Mouse (Mus musculus) frontal cortex, postnatal 14 days (tissue): ENCODE data around the gene Tmem253.

Source experiments
- DNase-seq, 2 experiments: peaks; one replicate each; pipeline ENCODE4 v3.0.0; 2022; ENCODE audit warnings: low spot score in 2 of 2

The Tmem253 gene

GRCm38 (mm10) chr14:52008321-52009203, 6.9 kb upstream of the Tmem253 start:
- DNase-seq, result peak; percentile 78 to 87

- DNase-seq, result no peak
These were observed 6.1 kb upstream of the Tmem253 start for GRCm38 (mm10) chr14:52009361-52009760.

GRCm38 (mm10) chr14:52009841-52010240, 5.6 kb upstream of the Tmem253 start:
- no peak for DNase-seq

- DNase-seq, result no peak
These were observed 4.9 kb upstream of the Tmem253 start for GRCm38 (mm10) chr14:52010446-52011111.

DNA sequence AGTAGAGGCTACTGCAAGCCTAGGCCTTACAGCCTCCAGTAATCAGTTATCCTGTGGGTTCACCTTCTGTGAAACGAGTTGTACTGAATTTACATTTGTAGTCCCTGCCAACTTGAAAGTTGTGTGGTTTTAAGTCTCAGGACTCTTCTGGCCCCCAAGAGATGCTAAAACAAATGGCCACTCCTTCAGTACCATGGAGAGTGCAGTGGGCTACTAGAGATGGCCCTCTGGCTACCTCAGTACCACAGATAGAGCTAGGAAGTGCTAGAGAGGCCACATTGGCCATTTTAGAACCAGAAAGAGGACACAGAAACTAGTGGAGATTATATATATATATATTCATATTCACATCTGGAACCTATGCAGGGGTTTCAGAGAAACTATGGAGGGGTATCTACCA, 3.8 kb upstream of the Tmem253 start:
- DNase-seq, result no peak

- DNase-seq, result no peak
These were observed 3.4 kb upstream of the Tmem253 start for GRCm38 (mm10) chr14:52012085-52012484.

DNA sequence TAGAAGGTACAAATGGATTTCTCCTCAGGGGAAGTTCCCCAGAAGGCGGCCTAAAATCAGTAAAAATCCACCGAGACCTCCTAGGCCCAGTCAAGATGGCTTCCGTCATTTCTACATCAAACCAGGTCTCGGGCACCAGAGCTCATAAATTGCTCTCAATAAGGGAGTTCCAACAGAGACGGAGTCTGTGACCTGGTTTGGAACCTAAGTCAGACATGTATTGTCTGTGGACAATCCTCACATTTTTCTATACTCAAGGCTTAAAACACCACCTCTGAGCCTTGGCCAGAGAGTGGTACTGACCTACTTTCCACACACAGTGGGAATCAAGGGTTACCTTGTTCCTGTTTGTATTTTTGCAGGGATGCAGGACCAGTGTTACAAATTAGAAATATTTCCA, 2.9 kb upstream of the Tmem253 start:
- no peak for DNase-seq

- no peak for DNase-seq
These were observed 2.3 kb upstream of the Tmem253 start for GRCm38 (mm10) chr14:52013021-52013610.

GRCm38 (mm10) chr14:52013771-52014219, 1.7 kb upstream of the Tmem253 start:
- DNase-seq, result no peak

DNA sequence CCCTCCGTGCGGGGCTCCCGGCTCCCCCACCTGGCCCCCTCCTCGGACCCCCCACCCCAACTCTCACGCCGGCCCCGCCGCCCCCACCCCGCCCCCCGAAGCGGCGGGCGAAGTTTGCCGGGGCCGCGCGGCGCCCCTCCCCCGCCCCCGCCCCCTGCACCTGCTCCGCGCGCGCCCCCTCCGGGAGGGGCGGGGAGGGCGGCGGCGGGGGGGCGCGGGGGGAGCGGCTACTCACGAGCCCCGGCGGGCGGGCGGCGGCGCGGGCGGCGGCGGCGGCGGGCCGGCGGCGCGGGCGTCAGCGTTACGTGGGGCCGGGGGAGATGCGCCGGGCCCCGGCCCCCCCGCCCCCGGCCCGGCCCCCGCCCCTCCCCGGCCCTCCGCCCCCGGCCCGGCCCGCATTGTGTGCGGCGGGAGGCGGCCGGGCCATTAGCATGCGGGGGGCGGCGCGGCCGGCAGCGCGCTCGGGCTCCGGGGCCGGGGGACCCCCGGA, 1.1 kb upstream of the Tmem253 start:
- DNase-seq, result no peak

GRCm38 (mm10) chr14:52014761-52015311, 622 bp upstream of the Tmem253 start:
- no peak for DNase-seq

- DNase-seq, result no peak
These were observed 1.4 kb downstream of the Tmem253 start for GRCm38 (mm10) chr14:52016625-52017405.

- DNase-seq, result no peak
These were observed 2.2 kb downstream of the Tmem253 start for GRCm38 (mm10) chr14:52017662-52018061.

DNA sequence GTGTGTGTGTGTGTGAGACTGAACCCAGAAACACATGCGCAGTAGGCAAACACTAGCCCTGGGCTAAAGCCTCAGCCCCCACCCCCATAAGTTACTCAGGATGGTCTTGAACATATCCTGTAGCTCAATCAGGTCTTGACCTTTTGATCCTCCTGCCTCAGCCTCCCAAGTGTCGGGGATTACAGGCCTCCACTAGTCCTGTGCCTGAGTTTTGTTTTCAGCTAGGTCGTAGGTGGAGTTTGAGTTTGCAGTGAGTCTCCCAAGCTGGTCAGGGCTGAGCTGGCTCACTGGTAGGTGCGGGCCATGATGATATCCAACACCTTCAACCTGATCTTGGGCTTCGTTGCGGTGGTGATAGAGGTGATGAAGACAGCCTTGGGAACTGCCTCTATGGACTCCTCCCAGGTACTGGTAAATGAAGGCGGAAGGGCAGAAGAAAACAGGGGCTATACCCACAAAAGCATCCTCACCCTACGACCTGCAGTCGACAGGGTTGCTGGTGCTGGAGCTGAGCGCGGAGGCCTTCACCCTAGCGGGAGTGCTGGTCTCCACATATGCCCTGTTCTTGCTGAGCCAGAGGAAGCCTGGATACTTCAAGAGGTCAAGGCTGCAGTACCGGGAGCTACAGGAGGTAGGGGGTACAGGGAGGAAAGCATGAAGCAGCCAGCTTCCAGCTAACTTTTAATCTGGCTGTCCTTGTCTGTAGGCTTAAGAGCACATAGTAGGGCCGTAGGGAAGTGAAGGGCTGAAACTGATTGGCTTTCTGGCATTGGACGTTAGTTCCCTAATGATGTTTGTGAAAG, 3.0 kb downstream of the Tmem253 start:
- no peak for DNase-seq

DNA sequence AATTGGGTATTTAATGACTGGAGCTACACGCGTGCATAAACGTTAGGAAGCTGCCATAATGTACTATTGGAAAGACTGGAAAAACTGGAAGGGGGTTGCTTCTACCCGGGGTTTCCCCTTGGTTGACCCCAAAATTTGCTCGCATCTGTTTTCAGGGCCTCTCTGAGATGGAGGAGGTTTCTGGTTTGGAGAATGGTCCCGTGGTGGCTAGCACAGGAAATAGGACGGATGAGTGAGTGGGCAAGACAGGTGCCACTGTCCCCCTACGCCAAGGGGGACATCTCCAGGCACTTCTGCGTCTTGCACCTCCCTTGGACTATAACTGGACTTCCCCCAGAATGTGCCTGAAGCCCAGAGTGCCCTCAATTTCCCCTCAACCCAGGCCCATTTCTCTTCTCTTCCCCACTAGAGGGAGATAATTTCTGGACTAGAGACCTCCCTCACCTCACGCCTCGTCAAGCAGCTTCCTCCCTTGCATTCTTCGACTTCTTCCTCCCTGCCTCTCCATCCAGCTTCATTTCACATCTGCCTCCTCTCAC, 3.7 kb downstream of the Tmem253 start:
- DNase-seq, result no peak

DNA sequence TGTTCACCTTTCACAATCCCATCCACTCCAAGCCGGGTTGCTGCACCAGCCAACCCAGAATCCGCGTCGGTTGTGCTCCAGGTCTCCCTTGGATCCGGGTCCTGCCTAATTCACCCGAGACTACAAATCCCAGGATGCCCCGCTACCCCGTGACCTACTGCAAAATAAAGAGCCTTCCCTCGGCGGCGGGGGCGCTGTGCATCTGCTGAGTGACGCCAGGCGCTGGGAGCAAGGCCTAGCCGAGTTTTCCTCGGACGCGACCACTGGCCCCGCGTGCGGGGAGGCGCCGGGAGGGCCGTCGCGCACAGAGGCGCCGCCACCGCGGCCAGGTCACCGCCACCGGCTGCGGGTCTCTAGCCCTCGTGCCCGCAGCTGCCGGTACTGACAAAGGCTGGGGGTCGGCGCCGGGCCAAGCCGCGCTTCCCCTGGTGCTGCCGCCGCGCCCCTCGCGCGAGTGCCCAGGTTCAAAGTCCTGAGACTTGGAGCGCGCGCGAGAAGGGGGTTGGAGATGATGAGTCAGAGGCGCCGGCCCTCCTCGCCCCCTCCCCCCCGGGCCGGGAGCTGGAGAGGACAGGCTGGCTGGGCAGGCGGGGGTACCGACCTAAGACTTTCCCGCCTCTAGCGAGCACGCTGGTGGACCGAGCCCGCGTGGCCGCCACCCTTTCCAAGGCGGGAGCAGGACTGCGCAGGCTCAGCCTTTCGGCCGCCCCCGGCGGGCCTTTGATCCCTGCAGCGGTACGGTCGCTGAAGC, 4.3 kb downstream of the Tmem253 start:
- DNase-seq, result peak; percentile 97

- DNase-seq, result peak; percentile 67 to 77
These were observed 5.2 kb downstream of the Tmem253 start, which contains the start of gene Zfp219 for GRCm38 (mm10) chr14:52020486-52021137. Zfp219 (minus strand) TSS chr14:52020733.

- no peak for DNase-seq
These were observed 5.7 kb downstream of the Tmem253 start for GRCm38 (mm10) chr14:52021138-52021529.
